Comparison of ENCODE assay signal across 25 mouse cellular contexts in the genomic region with DNA sequence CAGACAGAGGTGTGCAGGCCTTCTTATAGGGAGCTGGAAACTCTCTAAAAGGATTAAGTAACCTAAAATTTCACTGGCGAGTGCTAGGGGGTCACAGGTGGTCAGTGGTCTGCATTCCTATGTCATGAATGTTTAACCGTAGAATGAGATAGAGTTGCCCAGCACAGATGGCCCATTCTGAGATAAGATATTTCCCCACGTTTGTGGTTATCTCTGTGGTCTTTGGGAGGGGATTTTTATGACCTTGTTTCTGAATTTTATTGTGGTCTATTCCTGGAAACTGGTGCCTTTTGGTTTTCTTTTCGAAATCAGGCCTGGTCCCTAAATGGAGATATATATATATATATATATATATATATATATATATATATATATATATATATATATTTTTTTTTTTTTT. TPM values are rescaled to one million over a fixed set of nuclear protein-coding genes. Genes with fewer than 3 reads are reported as not detected.
DNase-seq lines count a peak whose midpoint lies in the region; ATAC-seq and TF ChIP-seq lines count a peak whose summit lies in the region.
"Had no signal": no experiment of that assay in that cellular context is flagged by ENCODE, and none has a peak within 500 bp of the region (broad histone marks: within the 10 kb centered on the region; RNA-seq: fewer than 3 reads in every experiment).

No protein-coding gene starts in this region.

- WGBS in intestine, embryonic 16.5 days = 41% methylated on average over 4 of the region's 4 CpGs
- 36% methylated on average over 4 of the region's 4 CpGs for WGBS in intestine, postnatal 0 days
- 13% methylated on average over 4 of the region's 4 CpGs for WGBS in liver, embryonic 12.5 days (ENCODE audit: insufficient replicate concordance)

- no peak overlapping the region for H3K4me2 ChIP-seq in intestine, embryonic 16.5 days (ENCODE audit: low read depth, low read length)
- H3K4me2 ChIP-seq in intestine, postnatal 0 days (replicated peaks; ENCODE audit: low read depth) = no peak overlapping the region
- no peak overlapping the region for H3K4me2 ChIP-seq in liver, embryonic 12.5 days
- H3K4me2 ChIP-seq: embryonic facial prominence, embryonic 12.5 days had no signal

- no peak overlapping the region for H3K4me3 ChIP-seq in intestine, embryonic 16.5 days (ENCODE audit: low read length)
- no peak overlapping the region for H3K4me3 ChIP-seq in intestine, postnatal 0 days (ENCODE audit: low read depth, low read length)
- H3K4me3 ChIP-seq in liver, embryonic 12.5 days = no peak overlapping the region
- H3K4me3 ChIP-seq: embryonic facial prominence, embryonic 10.5 days; embryonic facial prominence, embryonic 12.5 days had no signal

- no peaks in the 10 kb centered on the region for H3K36me3 ChIP-seq in intestine, embryonic 16.5 days (ENCODE audit: control insufficient read depth, insufficient read depth, low read length)
- H3K36me3 ChIP-seq in intestine, postnatal 0 days (ENCODE audit: control insufficient read depth, insufficient read depth) = no peaks in the 10 kb centered on the region
- no peaks in the 10 kb centered on the region for H3K36me3 ChIP-seq in liver, embryonic 12.5 days
- H3K36me3 ChIP-seq: embryonic facial prominence, embryonic 10.5 days; embryonic facial prominence, embryonic 12.5 days; G1E had no signal

- H3K27me3 ChIP-seq in intestine, embryonic 16.5 days (replicated peaks; ENCODE audit: control insufficient read depth, insufficient read depth, low read length) = no peaks in the 10 kb centered on the region
- no peaks in the 10 kb centered on the region for H3K27me3 ChIP-seq in intestine, postnatal 0 days (replicated peaks; ENCODE audit: control insufficient read depth, insufficient read depth, low read length)
- H3K27me3 ChIP-seq in liver, embryonic 12.5 days (replicated peaks) = 0 out of 2 replicates have a peak, but pooled peaks cover 5% of the 10 kb centered on the region
- H3K27me3 ChIP-seq: CH12.LX; embryonic facial prominence, embryonic 12.5 days; Patski had no signal

- H3K4me1 ChIP-seq in intestine, embryonic 16.5 days (ENCODE audit: control insufficient read depth, insufficient read depth, low read length) = peaks cover 22% of the 10 kb centered on the region; the same call in 1 of the 2 replicates
- H3K4me1 ChIP-seq in intestine, postnatal 0 days (replicated peaks; ENCODE audit: control insufficient read depth, insufficient read depth, low read length) = 0 out of 2 replicates have a peak, but pooled peaks cover 4% of the 10 kb centered on the region
- H3K4me1 ChIP-seq in liver, embryonic 12.5 days = peaks cover 45% of the 10 kb centered on the region

- H3K27ac ChIP-seq in intestine, embryonic 16.5 days (ENCODE audit: low read length) = peak overlapping the region; percentile 2; the same call in 1 of the 2 replicates
- H3K27ac ChIP-seq in intestine, postnatal 0 days (ENCODE audit: low read depth, low read length) = no peak overlapping the region
- no peak overlapping the region for H3K27ac ChIP-seq in liver, embryonic 12.5 days
- H3K27ac ChIP-seq: embryonic facial prominence, embryonic 10.5 days; embryonic facial prominence, embryonic 12.5 days had no signal

- DNase-seq in 416B (ENCODE audit: low read depth) = peak; percentile 90
- no peak for DNase-seq in cerebellum, postnatal 4 days (ENCODE audit: low spot score in 2 of 2)
- DNase-seq in lung, postnatal 10 days = no peak
- DNase-seq: adrenal gland, adult 8-10 months; adrenal gland, postnatal 14 days; adrenal gland, postnatal 36 days; cerebellum, adult 11-12 months; cerebellum, adult 2 months; cerebellum, adult 9-10 months; cerebellum, postnatal 10 days; cerebellum, postnatal 25 days had no signal

- no peak for TF ChIP-seq CTCF in intestine, postnatal 0 days (IDR thresholded peaks at IDR 0.05; ENCODE audit: low read depth)

- ATAC-seq in intestine, embryonic 16.5 days = no peak
- no peak for ATAC-seq in intestine, postnatal 0 days
- peak; percentile 37 for ATAC-seq in common myeloid progenitor, adult 5-6 weeks (replicated peaks; ENCODE audit: low read depth, poor library complexity, severe bottlenecking)
- ATAC-seq in megakaryocyte progenitor cell, adult 5-6 weeks (replicated peaks; ENCODE audit: poor library complexity) = peak; percentile 20
- no peak for ATAC-seq in liver, embryonic 12.5 days
- ATAC-seq: activated CD4-positive, CD25-positive, alpha-beta regulatory T cell, adult 4 months; CD4-positive, CD25-positive, alpha-beta regulatory T cell, adult 4 months; forebrain, embryonic 14.5 days; forebrain, embryonic 16.5 days; Patski had no signal

- no peak overlapping the region for H3K9ac ChIP-seq in intestine, embryonic 16.5 days (ENCODE audit: low read depth, low read length)
- H3K9ac ChIP-seq in intestine, postnatal 0 days (ENCODE audit: low read depth, low read length) = no peak overlapping the region
- H3K9ac ChIP-seq in liver, embryonic 12.5 days = no peak overlapping the region
- H3K9ac ChIP-seq: embryonic facial prominence, embryonic 12.5 days had no signal

- no peaks in the 10 kb centered on the region for H3K9me3 ChIP-seq in intestine, embryonic 16.5 days (ENCODE audit: control insufficient read depth, low read length)
- H3K9me3 ChIP-seq in intestine, postnatal 0 days (ENCODE audit: control insufficient read depth) = no peaks in the 10 kb centered on the region
- no peaks in the 10 kb centered on the region for H3K9me3 ChIP-seq in liver, embryonic 12.5 days (replicated peaks)
- H3K9me3 ChIP-seq: embryonic facial prominence, embryonic 10.5 days; embryonic facial prominence, embryonic 12.5 days had no signal

RNA-seq across cellular contexts. Expression of gene Fam84b, which starts 17.3 kb away (rescaled TPM):
- polyA plus RNA-seq in intestine, embryonic 16.5 days (2015; fragmentation: Nextera tagmentation; extraction: Ambion mirVana) = 47.8 and 61.2 TPM in 2 replicates
- 71.9 and 82.4 TPM in 2 replicates for polyA plus RNA-seq in intestine, postnatal 0 days (2015; fragmentation: Nextera tagmentation; extraction: Ambion mirVana)
- total RNA-seq in common myeloid progenitor, adult 5-6 weeks (2017) = 8.1 and 9.7 TPM in 2 replicates
- 7.3 and 10.3 TPM in 2 replicates for total RNA-seq in megakaryocyte progenitor cell, adult 5-6 weeks (2015)
- 7.5 and 9.2 TPM in 2 replicates for total RNA-seq in megakaryocyte progenitor cell, adult 5-6 weeks (2017)
- 6.2 and 6.6 TPM in 2 replicates for polyA plus RNA-seq in liver, embryonic 12.5 days (2016; fragmentation: Nextera tagmentation; extraction: Ambion mirVana)
- polyA plus RNA-seq: G1E had no signal

Comparison
In these comparisons a context has a peak if more than half of its experiments do, and no peak if none do; other contexts are left out.
1. ATAC-seq: peak in common myeloid progenitor, adult 5-6 weeks (single experiment) and megakaryocyte progenitor cell, adult 5-6 weeks (single experiment); none in intestine, embryonic 16.5 days (single experiment), intestine, postnatal 0 days (single experiment) and liver, embryonic 12.5 days (single experiment).